Mouse (Mus musculus) lung, embryonic 14.5 days (tissue): ENCODE data around the gene Olfr1126. TPM values are rescaled to one million over a fixed set of nuclear protein-coding genes. Genes with fewer than 3 reads are reported as not detected.

Experiments used
- ATAC-seq: fragments of 200-750 bp; cut with Nextera tagmentation; 2 replicates; pipeline ENCODE4 v1.8.0; 2017; ENCODE audit warnings: mild to moderate bottlenecking, moderate TSS enrichment, moderate library complexity; ENCODE audit not compliant: insufficient read depth
- DNase-seq: peaks from one replicate; pipeline ENCODE4 v3.0.0-alpha.2; 2015
- H3K27ac ChIP-seq: fragments of 300-500 bp; sonication (generic); 2 replicates; pipeline ENCODE4 v1.5.1; 2014; ENCODE audit warnings: low read depth, mild to moderate bottlenecking, moderate library complexity
- H3K27me3 ChIP-seq: fragments of 300-500 bp; sonication (generic); 2 replicates; pipeline ENCODE4 v1.6.1; 2014; ENCODE audit warnings: low read length, control low read depth; ENCODE audit not compliant: insufficient read depth
- H3K36me3 ChIP-seq: fragments of 300-500 bp; sonication (generic); 2 replicates; pipeline ENCODE4 v1.6.1; 2014; ENCODE audit warnings: control low read depth; ENCODE audit not compliant: insufficient read depth
- H3K4me1 ChIP-seq: fragments of 300-500 bp; sonication (generic); 2 replicates; pipeline ENCODE4 v1.6.1; 2014; ENCODE audit warnings: antibody characterized with exemption, control low read depth; ENCODE audit not compliant: insufficient read depth
- H3K4me2 ChIP-seq: fragments of 300-500 bp; sonication (generic); 2 replicates; pipeline ENCODE4 v1.6.1; 2014; ENCODE audit warnings: mild to moderate bottlenecking
- H3K4me3 ChIP-seq: fragments of 300-500 bp; sonication (generic); 2 replicates; pipeline ENCODE4 v1.5.1; 2014; ENCODE audit warnings: low read depth, low read length
- H3K9ac ChIP-seq: fragments of 300-500 bp; sonication (generic); 2 replicates; pipeline ENCODE4 v1.6.1; 2014
- H3K9me3 ChIP-seq: fragments of 300-500 bp; sonication (generic); 2 replicates; pipeline ENCODE4 v1.6.1; 2016; ENCODE audit warnings: low read depth, low read length, control low read depth
- CTCF ChIP-seq: IDR thresholded peaks from 2 replicates; pipeline ENCODE4 v1.5.1; 2016; ENCODE audit warnings: antibody characterized with exemption, low read depth
- WGBS: fragments of 180-500 bp; shearing (Covaris S2); extraction: QIAGEN DNeasy Blood & Tissue Kit; methylation state at CpG from one replicate; pipeline ENCODE4 v1.1.7; 2014; 5-methylcytosine and 5-hydroxymethylcytosine counted together
- polyA plus RNA-seq: library from polyadenylated mRNA; unstranded; fragments of >200 nt; fragmentation: Nextera tagmentation; extraction: Ambion mirVana; gene quantifications from 2 replicates; pipeline ENCODE4 v1.2.1, GENCODE M21; 2014

Gene Olfr1126
- polyA plus RNA-seq, 1 experiment from 2014 or later, result not detected

- no peak for TF ChIP-seq CTCF
- no peak within 1 kb of the TSS for H3K9ac ChIP-seq
- no peak within 1 kb of the TSS for H3K4me3 ChIP-seq
- H3K27me3 ChIP-seq, result no peaks in the 10 kb centered on the region
- H3K4me2 ChIP-seq, result no peak within 1 kb of the TSS
- no peaks in the 10 kb centered on the region for H3K36me3 ChIP-seq
- DNase-seq, result no peak
- 81% methylated on average over 6 of the region's 6 CpGs for WGBS
- no peak for ATAC-seq
- H3K4me1 ChIP-seq, result no peaks in the 10 kb centered on the region
- no peaks in the 10 kb centered on the region for H3K9me3 ChIP-seq
- H3K27ac ChIP-seq, result no peak within 1 kb of the TSS
Observed at GRCm38 (mm10) chr2:87506265-87506664, 52.5 kb downstream of the Olfr1126 start, which contains the start of gene Pramel6. Gene Pramel6, plus strand, starts transcription at chr2:87506565.

Other genes starting within 250 kb of the Olfr1126 start
- not detected in 2 replicates for gene Olfr1113, start 245.0 kb upstream of the Olfr1126 start, polyA plus RNA-seq
- gene Olfr1115, start 205.9 kb upstream of the Olfr1126 start, polyA plus RNA-seq, result not detected in 2 replicates
- gene Olfr1116, start 186.4 kb upstream of the Olfr1126 start, polyA plus RNA-seq, result not detected in 2 replicates
- gene Olfr1118, start 146.4 kb upstream of the Olfr1126 start, polyA plus RNA-seq, result not detected in 2 replicates
- gene Olfr1120, start 99.1 kb upstream of the Olfr1126 start, polyA plus RNA-seq, result not detected in 2 replicates
- not detected in 2 replicates for gene Olfr1121, start 84.1 kb upstream of the Olfr1126 start, polyA plus RNA-seq
- gene Olfr1122, start 68.1 kb upstream of the Olfr1126 start, polyA plus RNA-seq, result not detected in 2 replicates
- gene Olfr1123, start 37.3 kb upstream of the Olfr1126 start, polyA plus RNA-seq, result not detected in 2 replicates
- not detected in 2 replicates for gene Olfr1124, start 23.7 kb upstream of the Olfr1126 start, polyA plus RNA-seq
- gene Pramel7, start 43.1 kb downstream of the Olfr1126 start, polyA plus RNA-seq, result not detected in 2 replicates
- not detected in 2 replicates for gene Pramel6, start 52.6 kb downstream of the Olfr1126 start, polyA plus RNA-seq
- not detected in 2 replicates for gene Olfr153, start 77.8 kb downstream of the Olfr1126 start, polyA plus RNA-seq
- not detected in 2 replicates for gene Olfr1128, start 91.6 kb downstream of the Olfr1126 start, polyA plus RNA-seq
- gene Olfr1129, start 119.9 kb downstream of the Olfr1126 start, polyA plus RNA-seq, result not detected in 2 replicates
- gene Olfr1130, start 152.2 kb downstream of the Olfr1126 start, polyA plus RNA-seq, result not detected in 2 replicates
- gene Olfr1131, start 173.1 kb downstream of the Olfr1126 start, polyA plus RNA-seq, result not detected in 2 replicates
- gene Olfr1132, start 183.6 kb downstream of the Olfr1126 start, polyA plus RNA-seq, result not detected in 2 replicates
- gene Olfr1133, start 193.4 kb downstream of the Olfr1126 start, polyA plus RNA-seq, result not detected in 2 replicates
- gene Olfr1134, start 204.5 kb downstream of the Olfr1126 start, polyA plus RNA-seq, result not detected in 2 replicates
- not detected in 2 replicates for gene Olfr1135, start 219.7 kb downstream of the Olfr1126 start, polyA plus RNA-seq
- not detected in 2 replicates for gene Olfr1136, start 240.0 kb downstream of the Olfr1126 start, polyA plus RNA-seq